ENCODE assay signal across 8 mouse cellular contexts in genomic region chr10:68558105-68558827, GRCm38 (mm10). TPM values are rescaled to one million over a fixed set of nuclear protein-coding genes. Genes with fewer than 3 reads are reported as not detected.
DNase-seq lines count a peak whose midpoint lies in the region; ATAC-seq lines count a peak whose summit lies in the region.

No protein-coding gene starts in this region.

- H3K9ac ChIP-seq in heart, embryonic 11.5 days (ENCODE audit: low read depth, low read length) = no peak overlapping the region
- no peak overlapping the region for H3K9ac ChIP-seq in kidney, embryonic 14.5 days (ENCODE audit: low read depth, low read length)

- H3K4me1 ChIP-seq in heart, embryonic 11.5 days (ENCODE audit: control insufficient read depth, insufficient read depth, low read length) = no peaks in the 10 kb centered on the region
- 0 out of 2 replicates have a peak, but pooled peaks cover 4% of the 10 kb centered on the region for H3K4me1 ChIP-seq in kidney, embryonic 14.5 days (ENCODE audit: control insufficient read depth, insufficient read depth, low read length)

- ATAC-seq in heart, embryonic 11.5 days (replicated peaks; ENCODE audit: insufficient number of reproducible peaks, low FRiP score, low TSS enrichment) = no peak
- no peak for ATAC-seq in kidney, embryonic 14.5 days (ENCODE audit: low FRiP score, low TSS enrichment)

- 72% methylated on average over 13 of the region's 13 CpGs for WGBS in heart, embryonic 11.5 days (ENCODE audit: insufficient replicate concordance)
- WGBS in kidney, embryonic 14.5 days = 63% methylated on average over 13 of the region's 13 CpGs

- H3K27ac ChIP-seq in heart, embryonic 11.5 days (ENCODE audit: low read depth, low read length) = no peak overlapping the region
- peak overlapping the region; percentile 24; the same call in 1 of the 2 replicates for H3K27ac ChIP-seq in kidney, embryonic 14.5 days (ENCODE audit: low read depth, low read length)

- H3K27me3 ChIP-seq in heart, embryonic 11.5 days (ENCODE audit: control insufficient read depth, insufficient read depth, low read length) = no peaks in the 10 kb centered on the region
- no peaks in the 10 kb centered on the region for H3K27me3 ChIP-seq in kidney, embryonic 14.5 days (ENCODE audit: control insufficient read depth, insufficient read depth, low read length)

- intact Hi-C loops in left cerebral cortex, postnatal 4 days (cut with DNase I) = no loop called here

- H3K4me3 ChIP-seq in heart, embryonic 11.5 days (ENCODE audit: low read depth, low read length) = no peak overlapping the region
- H3K4me3 ChIP-seq in kidney, embryonic 14.5 days (ENCODE audit: low read length) = no peak overlapping the region

- no peak overlapping the region for H3K4me2 ChIP-seq in heart, embryonic 11.5 days
- H3K4me2 ChIP-seq in kidney, embryonic 14.5 days (replicated peaks; ENCODE audit: low read depth, low read length) = no peak overlapping the region

- DNase-seq in heart, adult 11 months = peak; percentile 96
- peak; percentile 91 for DNase-seq in cerebellum, postnatal 10 days
- DNase-seq in gastrocnemius, postnatal 10 days = peak; percentile 74
- DNase-seq in left cerebral cortex, postnatal 4 days = peak; percentile 70
- DNase-seq in right cerebral cortex, postnatal 4 days = peak; percentile 66
- DNase-seq in retina, postnatal 1 day = no peak

- no peaks in the 10 kb centered on the region for H3K9me3 ChIP-seq in heart, embryonic 11.5 days (replicated peaks; ENCODE audit: control insufficient read depth, low read length)
- no peaks in the 10 kb centered on the region for H3K9me3 ChIP-seq in kidney, embryonic 14.5 days (ENCODE audit: control insufficient read depth, low read length)

- no peaks in the 10 kb centered on the region for H3K36me3 ChIP-seq in heart, embryonic 11.5 days (ENCODE audit: control insufficient read depth, insufficient read depth, low read length)
- H3K36me3 ChIP-seq in kidney, embryonic 14.5 days (ENCODE audit: control insufficient read depth, insufficient read depth, low read length) = no peaks in the 10 kb centered on the region

RNA-seq across cellular contexts. Expression of gene Cabcoco1, which starts 16.6 kb away (rescaled TPM):
- polyA plus RNA-seq in heart, embryonic 11.5 days (2014; fragmentation: Nextera tagmentation; extraction: Ambion mirVana) = 16.4 and 17.0 TPM in 2 replicates
- 1 to 10 TPM in 1 of 2 experiments, under 1 TPM in 1; 0.70 to 1.2 TPM for total RNA-seq in gastrocnemius, postnatal 10 days (2021)
- 4.1 and 5.2 TPM in 2 replicates for polyA plus RNA-seq in kidney, embryonic 14.5 days (2014; fragmentation: Nextera tagmentation; extraction: Ambion mirVana)
- total RNA-seq in left cerebral cortex, postnatal 4 days (2021) = 1 to 10 TPM in 1 of 2 experiments, under 1 TPM in 1; 0.80 to 1.7 TPM
